Mouse (Mus musculus) heart, postnatal 14 days (tissue): ENCODE measurements around the gene Pitpnm2. TPM values are rescaled to one million over a fixed set of nuclear protein-coding genes. Genes with fewer than 3 reads are reported as not detected.
"Not testable (repeated sequence)": the region's sequence is repeated elsewhere in the genome, so short reads cannot be mapped to it uniquely, and the experiment has no call there.

ENCODE experiments used
- DNase-seq, 2 experiments: peaks; one replicate each; pipeline ENCODE4 v3.0.0; 2021 to 2022
- intact Hi-C: fragments of 180-260 bp; cut with DNase I; formaldehyde crosslinking; loops from one replicate; pipeline ENCODE4 v1.15.1; 2025
- total RNA-seq, 2 experiments: library from RNA; stranded (reverse); gene quantifications; 2 replicates each; pipeline ENCODE4 v1.2.3; 2021

Pitpnm2 gene
- total RNA-seq, 2 experiments from 2014 or later, result 47.9 to 52.4 TPM

- intact Hi-C loops, result loop anchor here (2.0 kb wide), 1 partner anchor 22 kb away; no protein-coding TSS in a partner anchor
These were observed 25.1 kb downstream of the Pitpnm2 start for GRCm38 (mm10) chr5:124224321-124225092.

GRCm38 (mm10) chr5:124223574-124223973 is 26.0 kb downstream of the Pitpnm2 start:
- DNase-seq, result no peak
- intact Hi-C loops, result no loop called here

More at GRCm38 (mm10) chr5:124224321-124225092, 25.1 kb downstream of the Pitpnm2 start:
- peak in 1 of 2 experiments; percentile 45 for DNase-seq

GRCm38 (mm10) chr5:124222696-124223095 is 26.9 kb downstream of the Pitpnm2 start:
- peak in 1 of 2 experiments; percentile 43 for DNase-seq
- intact Hi-C loops, result no loop called here

- DNase-seq, result no peak
- intact Hi-C loops, result no loop called here
These were observed 27.9 kb downstream of the Pitpnm2 start for GRCm38 (mm10) chr5:124221736-124222040.

GRCm38 (mm10) chr5:124221037-124221735 is 28.4 kb downstream of the Pitpnm2 start:
- intact Hi-C loops, result no loop called here

GRCm38 (mm10) chr5:124220551-124220950 is 29.0 kb downstream of the Pitpnm2 start:
- no peak for DNase-seq
- intact Hi-C loops, result no loop called here

More at GRCm38 (mm10) chr5:124221037-124221735, 28.4 kb downstream of the Pitpnm2 start:
- DNase-seq, result peak; percentile 79 to 84

- intact Hi-C loops, result no loop called here
- DNase-seq, result no peak
These were observed 30.1 kb downstream of the Pitpnm2 start for GRCm38 (mm10) chr5:124219431-124219830.

GRCm38 (mm10) chr5:124218986-124219385 is 30.6 kb downstream of the Pitpnm2 start:
- intact Hi-C loops, result no loop called here

GRCm38 (mm10) chr5:124217566-124218249 is 31.9 kb downstream of the Pitpnm2 start:
- DNase-seq, result no peak
- intact Hi-C loops, result no loop called here

More at GRCm38 (mm10) chr5:124218986-124219385, 30.6 kb downstream of the Pitpnm2 start:
- no peak for DNase-seq

GRCm38 (mm10) chr5:124217092-124217491 is 32.5 kb downstream of the Pitpnm2 start:
- DNase-seq, intact Hi-C loops: not testable (repeated sequence)

- intact Hi-C loops, result no loop called here
These were observed 33.2 kb downstream of the Pitpnm2 start for GRCm38 (mm10) chr5:124216403-124216802.

GRCm38 (mm10) chr5:124215647-124216046 is 33.9 kb downstream of the Pitpnm2 start:
- DNase-seq, result no peak
- intact Hi-C loops, result no loop called here

More at GRCm38 (mm10) chr5:124216403-124216802, 33.2 kb downstream of the Pitpnm2 start:
- DNase-seq, result no peak

GRCm38 (mm10) chr5:124214516-124215145 is 34.9 kb downstream of the Pitpnm2 start:
- intact Hi-C loops, result loop anchor here (5.0 kb wide), 1 partner anchor 33 kb away; the partner anchor contains the start of gene Pitpnm2
- no peak for DNase-seq

- DNase-seq, result peak; percentile 64 to 73
- intact Hi-C loops, result loop anchor here (5.0 kb wide), 1 partner anchor 33 kb away; the partner anchor contains the start of gene Pitpnm2
These were observed 35.7 kb downstream of the Pitpnm2 start for GRCm38 (mm10) chr5:124213588-124214469.

GRCm38 (mm10) chr5:124211669-124212068 is 37.9 kb downstream of the Pitpnm2 start:
- intact Hi-C loops, result loop anchor here (5.0 kb wide), 1 partner anchor 36 kb away; the partner anchor contains the start of gene Pitpnm2

GRCm38 (mm10) chr5:124211234-124211633 is 38.3 kb downstream of the Pitpnm2 start:
- DNase-seq, result peak; percentile 62 to 79
- intact Hi-C loops, result loop anchor here (5.0 kb wide), 1 partner anchor 36 kb away; the partner anchor contains the start of gene Pitpnm2

More at GRCm38 (mm10) chr5:124211669-124212068, 37.9 kb downstream of the Pitpnm2 start:
- DNase-seq, result no peak

- peak in 1 of 2 experiments; percentile 60 for DNase-seq
- intact Hi-C loops, result loop anchor here (5.0 kb wide), 1 partner anchor 37 kb away; the partner anchor contains the start of gene Pitpnm2
These were observed 39.1 kb downstream of the Pitpnm2 start for GRCm38 (mm10) chr5:124210281-124211016.

- no peak for DNase-seq
- intact Hi-C loops, result loop anchor here (2.0 to 5.0 kb wide), 2 partner anchors 37 to 41 kb away; partner anchors contain the start of gene Pitpnm2
These were observed 39.7 kb downstream of the Pitpnm2 start for GRCm38 (mm10) chr5:124209850-124210249.
